Mouse (Mus musculus): ENCODE measurements around the gene Spag9.
A peak's percentile ranks its signal among the peaks of the same experiment; 100 is the strongest.

DNA sequence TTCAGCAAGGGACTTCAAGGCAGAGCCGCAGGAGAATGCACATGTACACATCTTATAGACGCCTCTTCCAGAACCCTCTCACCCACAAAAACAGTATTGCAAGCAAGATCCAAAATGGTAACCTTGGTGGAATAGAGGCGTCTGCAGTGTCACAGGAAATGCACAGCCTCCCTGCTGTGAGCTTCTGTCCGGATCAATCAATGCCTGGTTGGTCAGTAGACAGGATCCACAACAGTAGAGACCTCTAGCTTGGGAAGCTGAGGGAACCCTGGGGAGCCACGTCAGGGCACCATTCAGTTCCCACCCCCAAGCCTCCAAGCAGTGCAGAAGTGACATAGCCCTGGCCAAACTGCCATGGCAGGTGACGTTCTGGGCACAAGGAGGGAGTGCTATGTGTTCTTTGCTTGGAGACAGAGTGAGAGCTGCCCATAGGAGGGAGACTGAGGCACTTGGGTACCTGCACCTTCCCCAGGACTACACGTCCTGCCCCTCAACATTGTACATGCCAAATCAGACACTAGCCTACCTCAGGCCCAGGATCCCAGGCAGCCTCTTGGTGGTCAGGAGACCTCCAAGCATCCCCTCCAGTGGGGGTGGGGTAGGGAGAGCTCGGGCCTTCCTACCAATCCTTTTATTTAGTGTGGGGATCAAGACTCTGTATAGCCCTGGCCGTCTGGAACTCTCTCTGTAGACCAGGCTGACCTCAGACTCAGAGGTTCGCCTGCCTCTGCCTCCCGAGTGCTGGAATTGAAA is 151.0 kb downstream of the Spag9 start:
- TF ChIP-seq POLR2A (IDR thresholded peaks at IDR 0.05; ENCODE audit: insufficient read depth, low read length) = no peak
- 0 out of 2 replicates have a peak, but pooled peaks have one; percentile 29 for TF ChIP-seq EP300 (IDR thresholded peaks at IDR 0.05; ENCODE audit: insufficient read depth, low read depth, low read length)

Measured in ES-Bruce4 (cell line).